Mouse (Mus musculus): ENCODE data around the gene Gpr3. TPM values are rescaled to one million over a fixed set of nuclear protein-coding genes. Genes with fewer than 3 reads are reported as not detected.

Gpr3 gene
- polyA plus RNA-seq, 1 experiment from 2014 or later = not detected

GRCm38 (mm10) chr4:133234771-133235170 lies 22.4 kb upstream of the Gpr3 start:
- no peak for DNase-seq (ENCODE audit: low spot score)

GRCm38 (mm10) chr4:133233285-133233976 lies 21.1 kb upstream of the Gpr3 start:
- DNase-seq (ENCODE audit: low spot score) = peak; percentile 54

GRCm38 (mm10) chr4:133229582-133229981 lies 17.2 kb upstream of the Gpr3 start:
- no peak for DNase-seq (ENCODE audit: low spot score)

- no peak for DNase-seq (ENCODE audit: low spot score)
Observed at GRCm38 (mm10) chr4:133227636-133228035, 15.3 kb upstream of the Gpr3 start.

- no peak for DNase-seq (ENCODE audit: low spot score)
Observed at GRCm38 (mm10) chr4:133226073-133226472, 13.7 kb upstream of the Gpr3 start.

- no peak for DNase-seq (ENCODE audit: low spot score)
Observed at GRCm38 (mm10) chr4:133223875-133224274, 11.5 kb upstream of the Gpr3 start.

- DNase-seq (ENCODE audit: low spot score) = no peak
Observed at GRCm38 (mm10) chr4:133221701-133222100, 9.4 kb upstream of the Gpr3 start.

- no peak for DNase-seq (ENCODE audit: low spot score)
Observed at GRCm38 (mm10) chr4:133220656-133221055, 8.3 kb upstream of the Gpr3 start.

GRCm38 (mm10) chr4:133218745-133219144 lies 6.4 kb upstream of the Gpr3 start:
- no peak for DNase-seq (ENCODE audit: low spot score)

GRCm38 (mm10) chr4:133217641-133218040 lies 5.3 kb upstream of the Gpr3 start:
- peak; percentile 74 for DNase-seq (ENCODE audit: low spot score)

- no peak for DNase-seq (ENCODE audit: low spot score)
Observed at GRCm38 (mm10) chr4:133213661-133214060, 1.3 kb upstream of the Gpr3 start.

GRCm38 (mm10) chr4:133213268-133213590 lies 893 bp upstream of the Gpr3 start:
- DNase-seq (ENCODE audit: low spot score) = no peak

GRCm38 (mm10) chr4:133212562-133213267 lies 379 bp upstream of the Gpr3 start:
- DNase-seq (ENCODE audit: low spot score) = peak; percentile 60

GRCm38 (mm10) chr4:133210788-133211390 lies 1.4 kb downstream of the Gpr3 start:
- DNase-seq (ENCODE audit: low spot score) = no peak

- no peak for DNase-seq (ENCODE audit: low spot score)
Observed at GRCm38 (mm10) chr4:133210023-133210787, 2.1 kb downstream of the Gpr3 start.

GRCm38 (mm10) chr4:133209366-133209765 lies 3.0 kb downstream of the Gpr3 start:
- DNase-seq (ENCODE audit: low spot score) = peak; percentile 80

GRCm38 (mm10) chr4:133204379-133204778 lies 8.0 kb downstream of the Gpr3 start:
- no peak for DNase-seq (ENCODE audit: low spot score)

- no peak for DNase-seq (ENCODE audit: low spot score)
Observed at GRCm38 (mm10) chr4:133203591-133203990, 8.7 kb downstream of the Gpr3 start.

GRCm38 (mm10) chr4:133202254-133202653 lies 10.1 kb downstream of the Gpr3 start:
- no peak for DNase-seq (ENCODE audit: low spot score)

- DNase-seq (ENCODE audit: low spot score) = peak; percentile 61
Observed at GRCm38 (mm10) chr4:133201006-133201771, 11.1 kb downstream of the Gpr3 start.

GRCm38 (mm10) chr4:133200343-133200742 lies 12.0 kb downstream of the Gpr3 start:
- no peak for DNase-seq (ENCODE audit: low spot score)

Measured in thymus, postnatal 0 days (tissue).